Mouse (Mus musculus) bone marrow, adult 2 months (tissue): Measurements from ENCODE around the gene Hsp90ab1. TPM values are rescaled to one million over a fixed set of nuclear protein-coding genes. Genes with fewer than 3 reads are reported as not detected.

Experiments
- H3K27ac ChIP-seq: fragments of 200-500 bp; 2 replicates; pipeline ENCODE4 v1.5.1; 2012; ENCODE audit warnings: low read depth, mild to moderate bottlenecking, control low read depth, inconsistent platforms, low read length; ENCODE audit not compliant: control insufficient read depth, poor library complexity, insufficient read depth
- H3K4me1 ChIP-seq: fragments of 200-500 bp; 2 replicates; pipeline ENCODE4 v1.6.1; 2011; ENCODE audit warnings: low read length; ENCODE audit not compliant: control insufficient read depth, insufficient read depth
- H3K4me3 ChIP-seq: fragments of 200-500 bp; replicated peaks from 2 replicates; pipeline ENCODE3; 2011; ENCODE audit warnings: mild to moderate bottlenecking, low read depth, low read length, control low read depth; ENCODE audit not compliant: control insufficient read depth
- CTCF ChIP-seq: fragments of 200-500 bp; IDR thresholded peaks from 2 replicates; pipeline ENCODE4 v1.5.1; 2011; ENCODE audit warnings: low read length, control low read depth; ENCODE audit not compliant: control insufficient read depth, insufficient read depth
- POLR2A ChIP-seq: fragments of 200-500 bp; IDR thresholded peaks from 2 replicates; pipeline ENCODE4 v1.6.1; 2011; ENCODE audit warnings: low read depth, mild to moderate bottlenecking, control low read depth, low read length, borderline replicate concordance; ENCODE audit not compliant: control insufficient read depth
- WGBS: fragments of 180-500 bp; shearing (Covaris S2); methylation state at CpG from one replicate; pipeline ENCODE4 v1.1.7; 2018; 5-methylcytosine and 5-hydroxymethylcytosine counted together
- polyA plus RNA-seq: library from polyadenylated mRNA; stranded (reverse); fragments of >200 nt; gene quantifications from 2 replicates; pipeline ENCODE4 v1.2.4, GENCODE M21; 2011; ENCODE audit warnings: low replicate concordance; ENCODE audit not compliant: missing spikeins, insufficient read depth, insufficient read length

Hsp90ab1 gene
- polyA plus RNA-seq, 1 experiment = 1,077 TPM

GRCm38 (mm10) chr17:45578843-45579242, 5.8 kb upstream of the Hsp90ab1 start:
- H3K27ac ChIP-seq = no peak overlapping the region

GRCm38 (mm10) chr17:45578242-45578641, 5.2 kb upstream of the Hsp90ab1 start:
- H3K27ac ChIP-seq = no peak overlapping the region
- TF ChIP-seq POLR2A = no peak
- no peak for TF ChIP-seq CTCF
- 56% methylated on average over 5 of the region's 5 CpGs for WGBS
- H3K4me1 ChIP-seq = peaks cover 9% of the 10 kb centered on the region
- no peak overlapping the region for H3K4me3 ChIP-seq

More at GRCm38 (mm10) chr17:45578843-45579242, 5.8 kb upstream of the Hsp90ab1 start:
- Histone ChIP-seq H3K4me3 (no peak overlapping the region), H3K4me1 (peaks cover 12% of the 10 kb centered on the region)
- peak; percentile 17; the same call in 1 of the 2 replicates for TF ChIP-seq CTCF
- TF ChIP-seq POLR2A = no peak
- WGBS = 68% methylated on average over 7 of the region's 7 CpGs

- H3K27ac ChIP-seq = no peak overlapping the region
- no peak overlapping the region for H3K4me3 ChIP-seq
- TF ChIP-seq POLR2A (no peak), CTCF (no peak)
- H3K4me1 ChIP-seq = peaks cover 2% of the 10 kb centered on the region; the same call in 1 of the 2 replicates
- 90% methylated on average over 8 of the region's 8 CpGs for WGBS
Measured at GRCm38 (mm10) chr17:45575123-45575897, 2.2 kb upstream of the Hsp90ab1 start.

GRCm38 (mm10) chr17:45574129-45574761, 1.2 kb upstream of the Hsp90ab1 start:
- no peak for TF ChIP-seq CTCF
- TF ChIP-seq POLR2A = 0 out of 2 replicates have a peak, but pooled peaks have one; percentile 20
- no peaks in the 10 kb centered on the region; the same call in 1 of the 2 replicates for H3K4me1 ChIP-seq
- H3K27ac ChIP-seq = peak overlapping the region; percentile 93
- peak overlapping the region; percentile 97 for H3K4me3 ChIP-seq
- WGBS = 3% methylated on average over 17 of the region's 17 CpGs

GRCm38 (mm10) chr17:45573780-45574123, 681 bp upstream of the Hsp90ab1 start:
- TF ChIP-seq POLR2A = peak; percentile 37; the same call in 1 of the 2 replicates
- TF ChIP-seq CTCF = no peak
- 0% methylated on average over 18 of the region's 18 CpGs for WGBS
- Histone ChIP-seq H3K4me3 (peak overlapping the region; percentile 97), H3K4me1 (no peaks in the 10 kb centered on the region; the same call in 1 of the 2 replicates), H3K27ac (peak overlapping the region; percentile 93)

GRCm38 (mm10) chr17:45572103-45573086, 676 bp downstream of the Hsp90ab1 start:
- under 1% methylated on average over 57 of the region's 57 CpGs for WGBS
- Histone ChIP-seq H3K4me3 (peak overlapping the region; percentile 97), H3K4me1 (no peaks in the 10 kb centered on the region; the same call in 1 of the 2 replicates)

GRCm38 (mm10) chr17:45569999-45570398, 3.1 kb downstream of the Hsp90ab1 start:
- 70% methylated on average over 4 of the region's 4 CpGs for WGBS
- Histone ChIP-seq H3K27ac (no peak overlapping the region), H3K4me3 (no peak overlapping the region), H3K4me1 (no peaks in the 10 kb centered on the region; the same call in 1 of the 2 replicates)
- no peak for TF ChIP-seq POLR2A
- no peak for TF ChIP-seq CTCF

More at GRCm38 (mm10) chr17:45572103-45573086, 676 bp downstream of the Hsp90ab1 start:
- H3K27ac ChIP-seq = peak overlapping the region; percentile 93
- TF ChIP-seq CTCF = peak; percentile 8; the same call in 1 of the 2 replicates
- TF ChIP-seq POLR2A = 0 out of 2 replicates have a peak, but pooled peaks have one; percentile 29

- TF ChIP-seq POLR2A (no peak), CTCF (no peak)
- 86% methylated on average over 12 of the region's 12 CpGs for WGBS
- Histone ChIP-seq H3K4me3 (no peak overlapping the region), H3K4me1 (no peaks in the 10 kb centered on the region; the same call in 1 of the 2 replicates), H3K27ac (no peak overlapping the region)
Measured at GRCm38 (mm10) chr17:45568990-45569389, 4.1 kb downstream of the Hsp90ab1 start.
